Mouse (Mus musculus): ENCODE data around the gene Gm28051. TPM values are rescaled to one million over a fixed set of nuclear protein-coding genes. Genes with fewer than 3 reads are reported as not detected.

The Gm28051 gene
- polyA plus RNA-seq, 1 experiment from 2014 or later, result not detected

DNA sequence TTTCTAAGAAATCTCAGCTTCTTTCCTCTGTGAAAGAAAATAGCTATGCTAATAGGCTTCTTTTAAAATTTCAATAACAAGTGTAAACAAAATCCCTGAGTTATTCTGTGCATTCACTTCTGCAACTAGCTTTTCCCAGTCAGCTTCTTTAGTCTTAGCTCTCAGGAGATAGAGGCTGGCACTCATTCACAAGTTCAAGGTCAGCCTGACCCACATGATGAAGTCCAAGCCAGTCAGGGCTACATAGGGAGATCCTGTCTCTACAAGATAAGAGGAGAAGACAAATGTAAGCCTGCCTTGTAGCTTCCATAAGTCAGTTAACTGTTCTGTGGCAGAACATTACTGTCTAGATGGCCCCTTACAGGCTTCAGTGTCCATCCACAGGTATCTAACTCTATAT is 6.1 kb upstream of the Gm28051 start:
- ATAC-seq (ENCODE audit: low FRiP score, low read depth), result no peak
- H3K4me1 ChIP-seq (replicated peaks), result peaks cover 16% of the 10 kb centered on the region
- H3K9ac ChIP-seq, result no peak overlapping the region
- H3K4me3 ChIP-seq, result no peak overlapping the region
- H3K36me3 ChIP-seq, result peaks cover 46% of the 10 kb centered on the region
- H3K27me3 ChIP-seq, result no peaks in the 10 kb centered on the region
- no peak overlapping the region for H3K4me2 ChIP-seq
- no peak overlapping the region for H3K27ac ChIP-seq (replicated peaks)
- H3K9me3 ChIP-seq, result no peaks in the 10 kb centered on the region

- Histone ChIP-seq H3K4me1 (replicated peaks) (peaks cover 21% of the 10 kb centered on the region), H3K4me2 (no peak overlapping the region), H3K27ac (replicated peaks) (no peak overlapping the region), H3K9me3 (no peaks in the 10 kb centered on the region), H3K9ac (no peak overlapping the region), H3K27me3 (no peaks in the 10 kb centered on the region), H3K4me3 (no peak overlapping the region), H3K36me3 (peaks cover 29% of the 10 kb centered on the region)
- WGBS, result 89% methylated on average over 3 of the region's 3 CpGs
- ATAC-seq (ENCODE audit: low FRiP score, low read depth), result no peak
Measured at GRCm38 (mm10) chr12:102761668-102762067, 4.1 kb upstream of the Gm28051 start.

DNA sequence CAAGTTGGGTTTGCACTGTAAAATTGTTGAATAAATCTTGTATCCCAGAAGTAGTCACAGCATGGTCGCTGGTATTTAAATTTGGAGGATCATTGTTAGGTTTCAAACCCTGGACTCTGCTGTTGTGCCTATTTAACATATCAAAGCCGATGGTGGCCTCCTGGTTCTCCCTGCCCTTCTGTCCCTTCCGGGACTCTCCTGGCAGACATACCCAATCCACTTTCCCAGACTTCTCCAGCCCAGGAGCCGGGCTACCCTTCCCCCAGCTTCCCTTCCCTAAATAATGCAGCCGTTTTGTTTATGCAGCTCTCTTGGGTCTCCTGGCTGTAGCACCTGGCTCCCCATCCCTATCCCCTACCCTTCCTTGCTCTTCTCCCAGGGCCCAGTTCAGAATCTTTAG is 1.4 kb upstream of the Gm28051 start:
- 0% methylated on average over 5 of the region's 5 CpGs for WGBS
- peaks cover 11% of the 10 kb centered on the region for H3K36me3 ChIP-seq
- no peak for ATAC-seq (ENCODE audit: low FRiP score, low read depth)
- no peaks in the 10 kb centered on the region for H3K9me3 ChIP-seq
- peak overlapping the region; percentile 83 for H3K4me2 ChIP-seq
- peak overlapping the region; percentile 87 for H3K9ac ChIP-seq
- no peak overlapping the region for H3K27ac ChIP-seq (replicated peaks)
- peak overlapping the region; percentile 89 for H3K4me3 ChIP-seq
- H3K27me3 ChIP-seq, result no peaks in the 10 kb centered on the region
- H3K4me1 ChIP-seq (replicated peaks), result peaks cover 30% of the 10 kb centered on the region

DNA sequence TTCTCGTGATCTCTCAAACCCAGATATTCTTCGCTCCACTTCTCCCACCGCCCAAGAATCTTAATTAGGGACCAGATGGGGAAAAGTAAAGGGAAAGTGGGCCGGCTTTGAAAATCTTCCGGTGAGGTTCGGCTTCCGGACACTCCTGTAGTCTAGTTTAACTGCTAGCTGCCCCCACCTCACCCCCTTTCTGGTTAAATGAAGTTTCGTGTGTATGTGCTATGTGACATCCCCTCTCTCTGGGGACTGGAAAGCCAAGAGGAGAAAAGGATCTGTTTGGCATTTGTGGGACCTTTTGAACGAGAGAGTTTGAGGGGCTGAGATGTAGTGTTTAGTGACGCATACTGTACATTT is 815 bp upstream of the Gm28051 start, which contains the start of gene Gm20604:
Gene Gm20604 (minus strand): TSS at position 270 of the 354 bp plus-strand sequence.
- peak within 1 kb of the TSS; percentile 87 for H3K27ac ChIP-seq (replicated peaks)
- WGBS, result under 1% methylated on average over 10 of the region's 10 CpGs
- H3K9me3 ChIP-seq, result no peaks in the 10 kb centered on the region
- no peaks in the 10 kb centered on the region for H3K27me3 ChIP-seq
- peaks cover 8% of the 10 kb centered on the region; the same call in 1 of the 2 replicates for H3K36me3 ChIP-seq
- no peak for ATAC-seq (ENCODE audit: low FRiP score, low read depth)
- peak within 1 kb of the TSS; percentile 89 for H3K4me3 ChIP-seq
- peaks cover 30% of the 10 kb centered on the region for H3K4me1 ChIP-seq (replicated peaks)
- peak within 1 kb of the TSS; percentile 87 for H3K9ac ChIP-seq
- peak within 1 kb of the TSS; percentile 83 for H3K4me2 ChIP-seq

DNA sequence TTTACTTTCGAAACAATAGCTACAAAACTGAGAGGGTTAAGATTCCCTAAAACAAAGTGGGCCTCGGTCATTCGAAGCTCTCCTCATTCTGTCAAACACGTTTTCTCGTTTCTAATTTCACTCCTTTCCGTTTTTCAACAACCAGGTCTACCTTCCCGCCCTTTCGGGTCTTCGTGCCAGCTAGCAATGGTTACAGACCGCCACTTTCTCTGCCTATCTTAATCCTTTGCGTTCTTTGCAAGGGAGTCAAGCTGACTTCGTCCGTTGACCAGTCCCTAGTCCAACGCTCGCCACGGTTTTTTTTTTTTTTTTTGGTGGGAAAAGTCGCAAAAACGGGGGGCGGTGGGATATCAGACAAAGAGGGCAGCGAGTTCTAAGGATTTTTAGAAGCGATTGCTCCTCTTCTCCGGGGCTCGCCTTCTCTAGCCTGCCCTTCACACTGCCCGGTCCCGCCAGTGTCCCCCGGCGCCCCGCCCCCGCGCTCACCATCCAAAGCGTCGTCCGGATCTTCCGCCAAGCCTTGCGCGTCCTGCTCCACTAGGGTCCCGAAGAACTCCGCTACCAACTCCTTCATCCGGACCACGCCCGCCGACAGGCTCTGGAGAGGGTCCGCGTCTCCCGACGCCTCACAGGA is 393 bp downstream of the Gm28051 start:
- no peak; the same call in 1 of the 2 replicates for ATAC-seq (ENCODE audit: low FRiP score, low read depth)
- H3K9me3 ChIP-seq, result no peaks in the 10 kb centered on the region
- H3K27ac ChIP-seq (replicated peaks), result peak overlapping the region; percentile 87
- H3K36me3 ChIP-seq, result peaks cover 4% of the 10 kb centered on the region; the same call in 1 of the 2 replicates
- H3K4me2 ChIP-seq, result peak overlapping the region; percentile 83
- peaks cover 30% of the 10 kb centered on the region for H3K4me1 ChIP-seq (replicated peaks)
- 1% methylated on average over 46 of the region's 46 CpGs for WGBS
- H3K27me3 ChIP-seq, result no peaks in the 10 kb centered on the region
- peak overlapping the region; percentile 89 for H3K4me3 ChIP-seq
- peak overlapping the region; percentile 62 for H3K9ac ChIP-seq

DNA sequence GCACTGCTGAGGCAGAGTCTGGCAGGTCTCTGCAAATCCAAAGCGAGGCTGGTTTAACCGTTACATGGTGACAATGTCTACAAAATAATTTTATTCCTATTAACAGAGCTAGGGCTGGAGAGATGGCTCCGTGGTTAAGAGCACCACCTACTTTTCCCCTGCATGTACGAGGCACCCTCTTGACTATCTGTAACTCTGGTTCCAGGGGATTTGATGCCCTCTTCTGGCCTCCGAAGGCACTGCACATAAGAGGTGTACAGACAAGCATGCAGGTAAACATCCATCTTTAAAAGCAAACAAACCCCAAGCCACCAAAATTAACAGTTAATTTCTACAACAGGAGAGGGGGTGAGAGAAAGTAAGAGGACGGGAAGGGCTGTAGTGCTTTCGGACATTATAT is 1.3 kb downstream of the Gm28051 start:
- peak overlapping the region; percentile 62 for H3K9ac ChIP-seq
- H3K9me3 ChIP-seq, result no peaks in the 10 kb centered on the region
- ATAC-seq (ENCODE audit: low FRiP score, low read depth), result no peak
- no peak overlapping the region for H3K27ac ChIP-seq (replicated peaks)
- no peaks in the 10 kb centered on the region for H3K27me3 ChIP-seq
- peaks cover 30% of the 10 kb centered on the region for H3K4me1 ChIP-seq (replicated peaks)
- peak overlapping the region; percentile 83 for H3K4me2 ChIP-seq
- peak overlapping the region; percentile 89 for H3K4me3 ChIP-seq
- 81% methylated on average over 7 of the region's 7 CpGs for WGBS
- 0 out of 2 replicates have a peak, but pooled peaks cover 3% of the 10 kb centered on the region for H3K36me3 ChIP-seq

GRCm38 (mm10) chr12:102748256-102748655 is 9.3 kb downstream of the Gm28051 start:
- no peak overlapping the region for H3K9ac ChIP-seq
- 95% methylated on average over 3 of the region's 3 CpGs for WGBS
- H3K9me3 ChIP-seq, result no peaks in the 10 kb centered on the region
- ATAC-seq (ENCODE audit: low FRiP score, low read depth), result no peak
- H3K27me3 ChIP-seq, result no peaks in the 10 kb centered on the region
- peaks cover 6% of the 10 kb centered on the region; the same call in 1 of the 2 replicates for H3K36me3 ChIP-seq
- H3K4me3 ChIP-seq, result no peak overlapping the region
- H3K27ac ChIP-seq (replicated peaks), result no peak overlapping the region
- peaks cover 15% of the 10 kb centered on the region for H3K4me1 ChIP-seq (replicated peaks)
- no peak overlapping the region for H3K4me2 ChIP-seq

DNA sequence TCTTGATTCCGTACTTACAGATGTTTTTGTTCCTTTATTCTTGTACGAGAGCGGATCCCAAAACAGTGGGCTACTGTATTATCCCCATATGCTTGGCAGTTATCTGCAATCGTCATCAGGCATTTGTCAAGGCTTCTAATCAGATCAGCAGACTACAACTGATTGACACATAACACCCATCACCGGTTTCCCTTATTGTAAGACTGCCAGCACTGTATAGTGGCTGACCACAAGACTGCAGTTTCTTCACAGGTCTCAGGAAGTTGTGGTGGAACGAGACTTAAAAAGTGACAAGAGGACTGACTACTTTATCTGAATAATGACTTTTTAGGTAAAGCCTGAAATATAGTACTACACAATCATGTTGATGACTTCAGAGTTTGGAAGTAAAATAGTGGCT is 12.7 kb downstream of the Gm28051 start:
- H3K9ac ChIP-seq, result no peak overlapping the region
- no peaks in the 10 kb centered on the region for H3K9me3 ChIP-seq
- H3K4me1 ChIP-seq (replicated peaks), result peaks cover 30% of the 10 kb centered on the region
- H3K36me3 ChIP-seq, result peaks cover 3% of the 10 kb centered on the region; the same call in 1 of the 2 replicates
- no peaks in the 10 kb centered on the region for H3K27me3 ChIP-seq
- peak overlapping the region; percentile 84; the same call in 1 of the 2 replicates for H3K4me2 ChIP-seq
- peak overlapping the region; percentile 75; the same call in 1 of the 2 replicates for H3K4me3 ChIP-seq
- WGBS, result 60% methylated on average over 6 of the region's 6 CpGs
- ATAC-seq (ENCODE audit: low FRiP score, low read depth), result no peak
- no peak overlapping the region for H3K27ac ChIP-seq (replicated peaks)

GRCm38 (mm10) chr12:102743589-102744574 is 13.7 kb downstream of the Gm28051 start, which contains the start of the genes Moap1 and Tmem251:
Moap1 (minus strand) TSS chr12:102743661.
Tmem251 (plus strand) TSS chr12:102743762.
- no peaks in the 10 kb centered on the region for H3K9me3 ChIP-seq
- peak within 1 kb of the TSS; percentile 84 for H3K4me2 ChIP-seq
- no peaks in the 10 kb centered on the region for H3K27me3 ChIP-seq
- peak within 1 kb of the TSS; percentile 86 for H3K9ac ChIP-seq
- peaks cover 30% of the 10 kb centered on the region for H3K4me1 ChIP-seq (replicated peaks)
- under 1% methylated on average over 61 of the region's 63 CpGs for WGBS
- H3K4me3 ChIP-seq, result peak within 1 kb of the TSS; percentile 75
- peak; percentile 97 for ATAC-seq (ENCODE audit: low FRiP score, low read depth)
- peak within 1 kb of the TSS; percentile 94 for H3K27ac ChIP-seq (replicated peaks)
- peaks cover 3% of the 10 kb centered on the region; the same call in 1 of the 2 replicates for H3K36me3 ChIP-seq

DNA sequence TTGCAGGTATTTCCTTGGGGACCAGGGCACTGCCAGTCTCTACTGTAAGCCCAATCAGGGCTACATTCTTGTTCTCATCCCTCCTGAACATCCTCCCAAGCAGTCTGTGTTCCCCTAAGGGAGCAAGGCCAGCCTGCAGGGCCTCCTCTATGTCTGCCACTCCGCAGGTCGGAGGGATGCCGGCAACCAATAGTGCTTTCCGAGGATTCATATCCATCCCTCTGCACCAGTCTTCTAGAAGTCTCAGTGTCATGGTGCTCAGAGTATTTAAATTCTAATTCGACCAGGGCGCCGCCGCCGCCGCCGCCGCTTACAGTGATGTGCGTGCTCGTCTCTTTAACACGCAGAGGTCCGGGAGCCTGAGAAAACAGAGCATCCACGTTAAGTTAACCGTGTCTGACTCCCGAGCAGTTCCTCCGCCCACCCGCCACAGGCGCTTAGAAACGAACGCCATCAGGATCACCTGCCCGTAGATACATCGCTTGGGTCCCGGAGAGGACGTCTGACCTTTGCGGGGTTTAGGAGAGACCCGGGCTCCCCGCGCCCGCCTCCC is 14.5 kb downstream of the Gm28051 start:
- under 1% methylated on average over 33 of the region's 33 CpGs for WGBS
- peak overlapping the region; percentile 84 for H3K4me2 ChIP-seq
- H3K27me3 ChIP-seq, result no peaks in the 10 kb centered on the region
- no peaks in the 10 kb centered on the region for H3K9me3 ChIP-seq
- peak overlapping the region; percentile 94 for H3K27ac ChIP-seq (replicated peaks)
- peak overlapping the region; percentile 86 for H3K9ac ChIP-seq
- peak; percentile 80 for ATAC-seq (ENCODE audit: low FRiP score, low read depth)
- peak overlapping the region; percentile 75 for H3K4me3 ChIP-seq
- H3K36me3 ChIP-seq, result peaks cover 3% of the 10 kb centered on the region; the same call in 1 of the 2 replicates
- H3K4me1 ChIP-seq (replicated peaks), result peaks cover 30% of the 10 kb centered on the region

DNA sequence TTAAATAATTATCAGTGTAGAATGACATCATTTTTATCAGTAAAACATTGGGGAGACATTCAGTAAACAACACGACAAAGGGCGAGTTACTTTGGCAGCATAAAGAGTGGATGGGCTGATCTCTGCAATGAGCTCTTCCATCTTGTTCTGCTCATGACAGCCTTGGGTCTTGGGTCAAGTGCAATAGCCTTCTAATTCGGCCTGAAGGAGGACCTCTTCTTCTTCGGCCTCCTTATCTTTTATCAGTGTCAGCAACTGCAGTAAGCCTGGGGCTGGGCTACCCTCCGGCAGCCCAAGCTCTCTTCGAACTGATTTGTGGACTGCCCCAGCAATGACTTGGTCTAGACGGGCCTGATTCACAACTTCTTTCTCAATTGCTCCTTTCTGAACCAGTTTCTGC is 15.5 kb downstream of the Gm28051 start:
- ATAC-seq (ENCODE audit: low FRiP score, low read depth), result no peak
- Histone ChIP-seq H3K4me2 (peak overlapping the region; percentile 84), H3K9me3 (no peaks in the 10 kb centered on the region), H3K9ac (no peak overlapping the region), H3K36me3 (0 out of 2 replicates have a peak, but pooled peaks cover 3% of the 10 kb centered on the region), H3K4me1 (replicated peaks) (peaks cover 30% of the 10 kb centered on the region), H3K27me3 (no peaks in the 10 kb centered on the region), H3K27ac (replicated peaks) (no peak overlapping the region), H3K4me3 (no peak overlapping the region)
- 90% methylated on average over 7 of the region's 7 CpGs for WGBS

Data from hindbrain, embryonic 15.5 days (tissue).